Mouse (Mus musculus) heart, adult 18-20 months (tissue): Measurements from ENCODE around the gene Tmprss7. TPM values are rescaled to one million over a fixed set of nuclear protein-coding genes. Genes with fewer than 3 reads are reported as not detected.
A peak's percentile ranks its signal among the peaks of the same experiment; 100 is the strongest.

ENCODE experiments used
- DNase-seq, 2 experiments: peaks; one replicate each; pipeline ENCODE4 v3.0.0; 2021 to 2022; ENCODE audit warnings: mixed read lengths in 1 of 2
- long read RNA-seq, 2 experiments: library from polyadenylated mRNA; stranded (forward); transcript quantifications; one replicate each; pipeline ENCODE4 v2.0.0; 2021
- total RNA-seq, 2 experiments: library from RNA; stranded (reverse); gene quantifications; 2 replicates each; pipeline ENCODE4 v1.2.3; 2021

The Tmprss7 gene
- not detected for total RNA-seq
- long read RNA-seq, experiment 1, result 0 reads
- long read RNA-seq, experiment 2, result 0 reads

DNA sequence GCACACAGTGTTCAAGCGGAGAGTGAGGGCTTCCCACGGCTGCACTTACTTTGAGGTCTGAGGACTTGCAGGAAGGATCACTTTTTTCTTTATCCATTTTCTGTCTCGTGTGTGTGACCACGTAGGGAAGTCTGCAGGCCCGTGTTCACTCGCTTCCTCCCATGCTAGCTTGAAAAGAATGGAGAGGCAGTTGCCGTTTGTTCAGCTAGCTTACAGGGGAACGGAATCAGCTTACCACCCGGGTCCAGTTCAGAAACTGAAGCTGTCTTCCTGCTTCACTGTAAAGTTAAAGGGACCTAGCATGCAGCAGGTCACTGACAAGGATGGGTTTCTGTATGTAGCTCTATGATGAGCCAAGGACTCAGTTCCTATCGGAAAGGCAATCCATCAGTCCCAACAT, at the start of gene Tmprss7:
TSS of gene Tmprss7 (minus strand) at position 101 of the 400 bp plus-strand sequence.
- DNase-seq, result no peak

- peak; percentile 95 to 99 for DNase-seq
Observed at GRCm38 (mm10) chr16:45742615-45743476, 49.4 kb upstream of the Tmprss7 start, which contains the start of gene Abhd10. Gene Abhd10 (minus strand): TSS chr16:45742955.

GRCm38 (mm10) chr16:45737880-45738279, 44.4 kb upstream of the Tmprss7 start:
- DNase-seq, result no peak

GRCm38 (mm10) chr16:45736724-45737123, 43.3 kb upstream of the Tmprss7 start:
- no peak for DNase-seq

DNA sequence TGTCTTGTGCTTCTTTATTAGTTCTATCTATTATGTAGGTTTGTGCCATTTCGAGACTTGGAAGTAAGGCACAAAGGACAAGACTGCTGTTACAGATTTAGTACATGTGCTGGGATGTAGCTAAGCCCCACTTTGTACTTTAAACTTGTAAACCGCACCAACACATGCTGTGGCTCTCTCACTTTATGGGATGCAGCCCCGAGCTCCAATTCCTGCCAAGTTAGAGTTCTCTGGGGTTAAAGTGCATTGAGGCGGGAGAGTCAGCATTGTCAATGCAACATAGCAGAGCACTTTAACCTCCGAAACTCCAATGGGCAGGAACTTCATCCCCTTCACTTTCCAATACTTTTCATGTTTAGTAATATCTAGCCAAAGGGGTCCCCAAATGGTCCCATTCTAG, 35.7 kb upstream of the Tmprss7 start:
- no peak for DNase-seq

GRCm38 (mm10) chr16:45724742-45725102, 31.3 kb upstream of the Tmprss7 start:
- no peak for DNase-seq

DNA sequence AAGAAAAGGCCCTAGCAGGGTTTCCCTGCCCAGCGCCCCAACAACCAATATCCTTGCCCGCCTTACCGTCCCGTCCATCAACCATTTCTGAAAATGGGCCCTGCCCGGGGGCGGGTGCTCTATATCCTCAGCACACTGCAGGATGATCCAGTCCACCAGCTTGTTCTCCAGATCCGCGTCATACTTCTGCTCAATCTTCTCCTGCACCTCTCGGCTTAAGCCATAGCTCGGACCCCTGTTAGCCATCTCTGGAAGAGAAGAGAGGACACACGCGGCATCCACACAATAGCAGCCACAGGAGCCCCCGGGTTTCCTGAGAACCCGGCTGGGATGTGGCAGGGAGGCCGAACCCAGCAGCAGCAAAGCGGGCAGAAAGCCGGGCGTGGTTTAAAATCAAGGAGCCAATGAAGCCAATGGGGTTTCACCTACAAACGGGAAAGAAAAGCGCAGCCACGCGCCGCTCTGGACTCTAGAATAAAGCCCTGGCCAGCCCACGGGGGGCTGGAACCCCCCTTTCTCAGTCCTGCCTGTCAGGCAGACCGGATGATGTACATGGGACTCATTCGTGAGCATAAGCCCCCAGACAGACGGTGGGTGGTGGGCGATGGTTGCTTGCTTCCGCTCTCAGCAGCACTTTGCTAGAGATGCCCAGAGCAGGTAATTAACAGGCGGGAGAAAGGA, 30.7 kb upstream of the Tmprss7 start, which contains the start of gene Tagln3:
TSS of gene Tagln3 (minus strand) at position 548 of the 681 bp plus-strand sequence.
- DNase-seq, result no peak

DNA sequence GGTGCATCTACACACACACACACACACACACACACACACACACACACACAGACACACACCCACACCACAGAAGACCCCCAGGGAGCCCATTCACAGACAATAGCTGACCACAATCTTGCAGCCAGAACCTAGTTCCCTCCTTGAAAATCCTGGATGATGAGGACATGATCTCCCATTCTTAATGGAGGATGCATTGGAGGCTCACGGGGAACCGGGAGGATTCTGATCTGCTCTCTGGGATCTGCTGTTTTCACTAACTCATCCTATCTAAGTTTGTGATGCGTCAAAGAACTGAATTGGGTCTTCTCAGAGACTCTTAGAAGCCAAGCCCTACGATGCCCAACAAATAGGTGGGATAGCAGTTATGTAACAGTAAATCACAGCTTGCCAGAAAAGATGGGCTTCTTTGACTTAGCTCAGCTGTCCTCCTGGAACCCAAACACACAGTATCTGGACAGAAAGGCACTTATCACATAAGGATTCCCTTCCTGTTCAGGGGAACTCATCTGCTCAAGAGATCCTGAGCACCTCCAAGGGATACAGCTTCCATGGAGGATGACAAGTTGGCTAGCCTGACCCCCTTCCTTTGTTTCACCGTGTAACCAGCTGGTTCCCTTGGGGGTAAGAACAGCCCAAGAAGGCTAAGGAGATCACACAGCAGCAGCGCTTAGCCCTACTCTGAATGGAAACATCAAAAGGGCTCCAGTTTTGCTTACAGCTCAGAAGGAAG, 29.9 kb upstream of the Tmprss7 start:
- DNase-seq, result no peak

DNA sequence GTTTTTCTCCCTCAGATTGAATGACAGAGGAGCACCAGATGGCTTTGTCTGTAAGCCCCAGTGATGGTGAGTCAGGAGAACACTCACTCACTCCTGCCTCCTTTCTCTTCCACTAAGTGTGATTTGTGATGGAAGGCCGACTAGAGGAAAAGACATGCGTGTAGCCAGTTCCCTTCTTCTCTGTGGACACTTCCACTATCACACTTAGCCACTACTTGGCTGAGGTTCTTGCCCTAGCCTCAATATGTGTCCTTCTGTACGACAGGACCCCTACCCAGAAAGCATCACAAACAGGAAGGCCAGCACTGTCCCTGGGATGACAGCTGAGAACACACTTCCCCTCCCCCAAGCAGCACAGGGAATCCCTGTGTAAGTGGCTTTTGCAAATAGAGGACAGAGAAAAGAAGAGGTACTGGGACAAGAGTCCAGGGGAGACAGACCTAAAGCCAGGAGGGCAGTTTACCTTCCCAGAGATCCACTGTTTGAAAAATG, 29.0 kb upstream of the Tmprss7 start:
- no peak for DNase-seq

DNA sequence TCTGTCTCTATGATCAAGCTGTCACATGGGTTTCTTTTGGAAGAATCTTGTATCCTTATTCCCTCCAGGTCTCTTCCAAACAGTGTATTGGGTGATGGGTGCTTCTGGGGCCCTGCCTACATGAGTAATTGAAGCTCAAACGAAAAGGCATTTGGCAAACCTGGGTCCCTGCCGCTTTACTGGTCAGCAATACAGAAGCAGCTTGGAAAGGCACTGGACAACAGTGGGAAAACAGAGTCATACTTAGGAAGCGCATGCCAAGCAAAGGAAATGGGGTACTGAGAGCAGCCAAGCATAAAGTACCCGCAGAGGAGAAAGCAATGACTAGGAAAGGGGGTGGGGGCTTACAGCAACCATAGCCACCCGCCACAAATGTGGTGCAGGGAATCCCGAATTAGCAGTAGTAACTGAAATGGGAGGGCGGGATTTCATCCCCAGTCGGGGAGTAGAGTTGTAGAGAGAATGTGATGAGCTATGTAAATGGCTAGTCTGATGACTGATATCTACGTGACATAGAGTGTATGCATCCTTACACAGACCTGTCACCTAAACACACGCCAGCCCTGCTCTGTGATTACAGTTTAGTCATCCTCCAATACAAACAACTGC, 26.7 kb upstream of the Tmprss7 start:
- no peak for DNase-seq

- DNase-seq, result no peak
Observed at GRCm38 (mm10) chr16:45718296-45718695, 24.8 kb upstream of the Tmprss7 start.

GRCm38 (mm10) chr16:45714489-45715150, 21.2 kb upstream of the Tmprss7 start:
- DNase-seq, result no peak

- DNase-seq, result no peak
Observed at GRCm38 (mm10) chr16:45713878-45714277, 20.4 kb upstream of the Tmprss7 start.

GRCm38 (mm10) chr16:45713261-45713660, 19.8 kb upstream of the Tmprss7 start:
- DNase-seq, result no peak

DNA sequence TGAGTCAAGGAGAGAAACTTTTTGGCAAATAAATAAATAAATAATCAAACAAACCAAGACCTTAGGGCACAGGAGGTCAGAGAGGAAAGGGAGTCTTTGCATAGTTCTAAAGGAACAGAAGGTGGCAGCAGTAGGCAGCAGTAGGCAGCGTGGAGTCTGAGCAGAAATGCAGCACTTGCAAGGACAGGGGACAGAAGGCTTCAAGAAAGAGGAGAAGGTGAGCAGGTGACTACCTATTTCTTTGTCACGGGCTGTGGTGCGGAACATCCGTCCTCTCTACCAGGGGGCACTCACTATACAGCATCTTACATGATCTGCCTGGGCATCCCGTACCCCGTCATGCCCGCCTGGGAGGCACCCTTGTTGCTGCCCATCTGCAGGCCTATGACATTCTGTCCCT, 17.8 kb upstream of the Tmprss7 start:
- DNase-seq, result no peak

- DNase-seq, result no peak
Observed at GRCm38 (mm10) chr16:45699301-45699700, 5.8 kb upstream of the Tmprss7 start.

- no peak for DNase-seq
Observed at GRCm38 (mm10) chr16:45697996-45698395, 4.5 kb upstream of the Tmprss7 start.

DNA sequence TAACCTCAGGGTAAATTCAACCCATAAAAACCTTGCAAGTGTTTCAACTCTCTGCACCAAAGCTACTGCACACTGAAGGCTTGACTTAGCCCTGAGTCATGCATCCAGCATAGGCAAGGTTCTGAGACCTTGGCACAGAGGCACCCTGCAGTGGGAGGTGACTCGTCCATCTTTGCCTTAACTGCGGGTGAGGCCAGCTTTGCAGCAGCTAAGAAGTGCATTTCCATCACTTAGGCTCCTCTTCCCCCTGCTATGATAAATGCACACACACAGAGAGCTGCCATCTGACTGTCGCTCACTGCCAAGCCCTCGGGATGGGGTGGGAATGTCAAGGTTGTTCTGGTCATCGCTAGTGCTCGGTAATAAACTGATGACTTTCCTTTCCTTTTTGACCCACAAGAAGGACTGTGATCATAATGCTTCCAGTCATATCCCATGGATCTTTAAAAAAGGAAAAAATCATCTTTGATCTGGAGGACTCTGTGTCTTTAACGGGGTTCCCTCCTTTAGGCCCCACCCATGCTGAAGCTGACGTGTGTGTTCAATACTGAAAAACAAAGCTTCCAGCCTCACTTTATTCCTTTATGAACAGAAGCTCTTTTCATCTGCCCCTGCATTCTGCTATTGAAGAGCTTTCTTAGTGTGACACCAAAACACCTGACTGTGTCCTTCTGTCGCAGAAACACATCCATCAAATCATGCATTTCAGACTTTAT, 2.1 kb upstream of the Tmprss7 start:
- no peak for DNase-seq

- DNase-seq, result no peak
Observed at GRCm38 (mm10) chr16:45692851-45693250, 607 bp downstream of the Tmprss7 start.

- DNase-seq, result no peak
Observed at GRCm38 (mm10) chr16:45690178-45690577, 3.3 kb downstream of the Tmprss7 start.

DNA sequence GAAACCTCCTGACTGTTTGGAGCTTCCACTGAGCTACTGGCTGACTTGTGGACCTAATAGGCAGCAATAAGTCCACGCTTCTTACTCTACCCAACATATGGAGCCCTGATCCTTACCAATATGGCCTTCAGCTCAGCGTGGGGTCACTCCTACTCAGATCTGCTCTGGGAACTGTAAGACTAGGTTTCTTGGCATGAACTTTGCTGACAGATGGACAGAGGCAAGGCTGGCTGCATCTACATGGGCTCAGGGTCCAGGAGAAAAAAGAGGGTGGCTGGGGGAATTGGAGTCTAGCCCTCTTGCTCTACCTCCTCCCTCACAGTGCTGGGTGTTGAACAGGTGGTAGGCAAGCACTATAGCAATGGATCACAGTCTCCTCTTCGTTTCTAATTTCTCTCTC, 6.6 kb downstream of the Tmprss7 start:
- no peak for DNase-seq
